Mouse (Mus musculus): ENCODE measurements around the gene Med13l.

DNA sequence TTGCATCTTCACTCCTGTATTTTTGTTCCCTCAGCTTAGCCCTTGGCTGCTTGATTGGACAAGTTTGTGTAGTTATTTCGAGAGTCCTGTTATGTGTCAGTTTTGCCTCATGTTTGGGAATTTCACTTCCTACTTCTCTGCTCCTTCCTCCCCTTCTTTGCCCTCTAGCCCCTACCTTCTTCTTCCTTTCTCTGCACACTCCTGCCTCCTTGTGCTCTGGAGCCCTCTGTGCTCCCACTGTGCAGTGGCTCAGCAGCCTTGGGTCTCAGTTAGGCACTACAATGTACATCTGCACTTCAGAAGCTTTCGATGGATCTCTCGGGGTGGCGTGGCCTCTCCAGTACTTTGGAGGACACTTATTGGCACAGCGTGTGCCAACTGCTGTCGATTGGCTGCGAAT, 14.5 kb downstream of the Med13l start:
- TF ChIP-seq CTCF (IDR thresholded peaks at IDR 0.05; ENCODE audit: control insufficient read depth, insufficient read depth, insufficient replicate concordance, low read depth, low read length) (no peak), POLR2A (IDR thresholded peaks at IDR 0.05; ENCODE audit: control insufficient read depth, low read depth, low read length) (no peak)

All from testis, adult 2 months (tissue).